Mouse (Mus musculus): ENCODE data around the gene Cacna2d3. TPM values are rescaled to one million over a fixed set of nuclear protein-coding genes. Genes with fewer than 3 reads are reported as not detected.

Gene Cacna2d3
- polyA plus RNA-seq, 1 experiment from 2014 or later = 35.6 TPM

DNA sequence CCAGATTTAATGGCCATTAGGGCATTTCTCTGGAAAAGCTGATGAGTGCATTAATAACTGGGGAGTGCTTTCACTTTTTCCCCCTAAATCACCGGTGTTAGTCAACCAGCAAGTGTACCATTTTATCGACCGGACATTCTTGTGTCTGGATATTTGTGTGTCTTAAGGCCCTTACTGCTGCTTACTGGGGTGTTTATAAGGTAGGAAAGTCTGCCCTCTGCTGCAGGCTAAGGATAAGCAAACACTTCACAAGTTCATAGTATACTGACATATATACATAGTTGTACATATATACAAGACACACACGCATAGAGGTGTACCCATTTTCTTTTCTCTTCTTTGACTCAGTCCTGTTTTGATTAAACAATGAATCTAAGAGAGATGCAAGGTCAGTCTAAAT is 647.9 kb downstream of the Cacna2d3 start:
- H3K9ac ChIP-seq (replicated peaks) = no peak overlapping the region
- H3K9me3 ChIP-seq = no peaks in the 10 kb centered on the region
- no peaks in the 10 kb centered on the region for H3K27me3 ChIP-seq
- ATAC-seq = no peak
- H3K4me1 ChIP-seq (replicated peaks) = no peaks in the 10 kb centered on the region
- no peak overlapping the region for H3K4me2 ChIP-seq (replicated peaks)
- H3K27ac ChIP-seq = peak overlapping the region; percentile 6; the same call in 1 of the 2 replicates
- H3K36me3 ChIP-seq = no peaks in the 10 kb centered on the region
- no peak overlapping the region for H3K4me3 ChIP-seq (replicated peaks)
- 78% methylated on average over 4 of the region's 4 CpGs for WGBS

DNA sequence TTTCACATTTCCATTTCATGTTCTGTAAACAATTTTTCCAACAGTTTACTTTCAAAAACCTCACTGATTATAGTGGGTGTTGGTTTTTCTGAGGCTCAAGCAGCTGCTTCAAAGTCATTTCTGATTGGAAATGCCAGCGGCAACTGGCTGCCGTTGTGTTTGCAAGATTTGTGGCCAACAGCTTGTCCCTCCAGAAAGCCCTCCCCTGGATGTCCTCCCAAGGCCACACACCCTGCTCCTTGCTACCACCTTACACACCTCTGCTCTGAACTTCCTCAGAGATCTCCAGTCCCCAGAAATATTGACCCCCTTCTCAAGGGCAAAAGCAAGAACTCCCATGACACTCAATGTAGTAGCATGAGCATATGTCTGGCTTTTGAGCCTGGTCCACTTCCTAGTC is 659.0 kb downstream of the Cacna2d3 start:
- Histone ChIP-seq H3K27me3 (no peaks in the 10 kb centered on the region), H3K4me3 (replicated peaks) (no peak overlapping the region), H3K4me1 (replicated peaks) (no peaks in the 10 kb centered on the region), H3K9me3 (no peaks in the 10 kb centered on the region), H3K9ac (replicated peaks) (no peak overlapping the region), H3K4me2 (replicated peaks) (no peak overlapping the region), H3K36me3 (no peaks in the 10 kb centered on the region), H3K27ac (no peak overlapping the region)
- 95% methylated on average over 2 of the region's 2 CpGs for WGBS
- ATAC-seq = no peak

DNA sequence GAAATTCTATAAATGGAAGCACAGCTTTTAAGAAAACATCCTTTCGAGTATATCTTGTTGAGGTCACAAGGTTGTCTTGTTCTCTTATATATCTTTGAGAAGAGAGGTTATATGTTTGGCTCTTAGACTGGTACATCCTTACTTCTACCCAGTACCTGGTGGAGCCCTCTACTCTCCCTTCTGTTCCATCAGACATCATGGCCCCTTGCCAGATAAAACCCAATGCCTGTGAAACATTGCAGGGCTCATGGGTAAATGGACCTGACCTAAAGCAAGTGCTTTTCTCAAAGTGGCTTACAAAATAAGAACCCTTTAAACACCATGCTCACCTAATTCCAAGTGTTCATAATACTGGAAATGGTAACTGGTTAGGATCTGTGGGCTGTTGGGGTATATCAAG is 660.2 kb downstream of the Cacna2d3 start:
- no peak overlapping the region for H3K4me2 ChIP-seq (replicated peaks)
- 88% methylated on average over 1 of the region's 1 CpGs for WGBS
- no peak for ATAC-seq
- no peaks in the 10 kb centered on the region for H3K27me3 ChIP-seq
- H3K4me3 ChIP-seq (replicated peaks) = no peak overlapping the region
- no peak overlapping the region for H3K9ac ChIP-seq (replicated peaks)
- no peaks in the 10 kb centered on the region for H3K9me3 ChIP-seq
- no peaks in the 10 kb centered on the region for H3K36me3 ChIP-seq
- no peaks in the 10 kb centered on the region for H3K4me1 ChIP-seq (replicated peaks)
- no peak overlapping the region for H3K27ac ChIP-seq

DNA sequence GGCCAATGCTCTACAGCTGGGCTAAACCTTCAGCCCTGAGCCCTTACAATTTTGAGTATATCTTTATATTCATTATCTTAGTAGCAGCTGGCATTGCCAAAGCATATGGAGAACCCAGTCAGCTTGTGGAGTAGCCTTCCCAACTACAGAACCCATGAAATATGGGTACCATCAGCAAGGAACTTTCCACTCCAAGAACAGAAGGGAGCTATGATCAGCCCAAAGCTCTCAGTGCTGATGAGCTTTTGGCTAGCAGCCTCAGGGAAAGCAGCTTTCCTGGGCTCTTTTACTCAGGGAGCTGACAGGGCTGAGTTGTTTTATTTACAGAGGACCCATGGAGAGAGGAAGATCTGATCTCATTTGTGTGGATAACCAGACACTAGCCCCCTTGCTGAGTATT is 661.0 kb downstream of the Cacna2d3 start:
- no peak overlapping the region for H3K27ac ChIP-seq

DNA sequence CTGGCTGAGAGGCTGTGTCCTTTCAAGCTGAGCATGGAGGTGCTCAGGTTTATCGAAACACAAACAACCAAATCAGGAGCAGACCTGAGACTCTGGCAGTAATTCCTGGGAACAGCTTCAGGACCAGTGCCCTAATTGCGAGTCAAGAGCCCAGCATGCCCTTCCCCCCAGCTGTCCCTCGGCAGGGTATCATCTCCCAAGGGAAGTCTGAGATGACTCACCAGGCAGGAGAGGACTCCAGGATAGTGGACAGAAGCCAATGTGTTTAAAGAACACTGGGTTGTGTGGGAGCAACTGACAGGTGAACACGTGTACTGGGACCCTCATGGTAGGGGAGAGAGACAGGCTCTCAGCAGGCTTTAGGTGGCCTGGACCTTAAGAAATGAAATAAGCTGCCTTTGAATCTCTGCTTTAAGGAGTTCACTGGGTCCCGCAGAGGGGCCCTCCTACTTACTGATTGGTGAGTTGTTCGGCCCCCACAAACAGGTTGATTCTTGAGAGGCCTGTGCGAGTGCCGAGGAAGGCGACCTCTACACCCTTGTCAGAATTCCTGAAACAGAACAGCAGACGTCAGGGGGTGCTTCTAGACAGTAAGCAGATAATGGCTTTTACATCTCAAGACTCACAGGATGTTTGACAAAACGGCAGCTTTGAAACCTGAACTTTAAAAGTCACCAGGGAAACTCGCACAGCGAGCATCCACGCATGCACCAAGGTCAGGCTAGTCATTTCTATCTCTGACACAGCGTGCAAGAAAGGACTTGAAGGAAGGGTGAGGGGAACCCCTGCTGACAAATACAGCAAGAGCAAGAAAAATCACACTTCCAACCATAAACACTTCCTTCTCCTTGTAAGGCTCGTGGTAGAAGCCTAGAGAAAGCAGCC is 669.5 kb downstream of the Cacna2d3 start:
- ATAC-seq = no peak
- H3K27me3 ChIP-seq = no peaks in the 10 kb centered on the region
- no peak overlapping the region for H3K9ac ChIP-seq (replicated peaks)
- WGBS = 74% methylated on average over 16 of the region's 16 CpGs
- H3K4me1 ChIP-seq (replicated peaks) = no peaks in the 10 kb centered on the region
- no peak overlapping the region for H3K27ac ChIP-seq
- no peaks in the 10 kb centered on the region for H3K9me3 ChIP-seq
- no peak overlapping the region for H3K4me2 ChIP-seq (replicated peaks)
- no peak overlapping the region for H3K4me3 ChIP-seq (replicated peaks)
- no peaks in the 10 kb centered on the region for H3K36me3 ChIP-seq

More for the DNA sequence above, 661.0 kb downstream of the Cacna2d3 start:
- ATAC-seq = no peak
- no peaks in the 10 kb centered on the region for H3K4me1 ChIP-seq (replicated peaks)
- no peak overlapping the region for H3K4me2 ChIP-seq (replicated peaks)
- no peak overlapping the region for H3K9ac ChIP-seq (replicated peaks)
- no peak overlapping the region for H3K4me3 ChIP-seq (replicated peaks)
- H3K9me3 ChIP-seq = no peaks in the 10 kb centered on the region
- no peaks in the 10 kb centered on the region for H3K36me3 ChIP-seq
- H3K27me3 ChIP-seq = no peaks in the 10 kb centered on the region

DNA sequence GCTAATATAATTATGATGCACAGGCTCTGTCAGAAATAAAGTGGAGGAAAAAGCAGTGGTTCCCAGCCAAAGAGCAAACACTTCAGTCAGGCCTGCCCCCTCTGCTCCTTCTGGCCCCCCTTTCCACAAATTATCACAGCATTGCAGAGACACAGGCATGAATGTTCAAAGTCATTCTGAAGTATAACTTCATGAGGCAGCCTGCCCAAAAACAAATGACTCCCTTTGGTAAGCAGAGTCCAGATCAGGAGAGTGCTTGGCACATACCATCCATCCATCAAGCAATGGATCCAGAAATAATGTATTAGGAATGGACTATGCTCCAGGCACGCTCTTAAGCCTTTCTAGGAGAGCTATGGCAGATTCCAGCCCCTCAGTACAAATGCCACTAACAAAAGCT is 679.3 kb downstream of the Cacna2d3 start:
- H3K27me3 ChIP-seq = no peaks in the 10 kb centered on the region
- H3K4me2 ChIP-seq (replicated peaks) = no peak overlapping the region
- no peak overlapping the region for H3K9ac ChIP-seq (replicated peaks)
- H3K36me3 ChIP-seq = no peaks in the 10 kb centered on the region
- 73% methylated on average over 1 of the region's 1 CpGs for WGBS
- ATAC-seq = no peak
- no peak overlapping the region for H3K27ac ChIP-seq
- H3K9me3 ChIP-seq = no peaks in the 10 kb centered on the region
- no peaks in the 10 kb centered on the region for H3K4me1 ChIP-seq (replicated peaks)
- no peak overlapping the region for H3K4me3 ChIP-seq (replicated peaks)

DNA sequence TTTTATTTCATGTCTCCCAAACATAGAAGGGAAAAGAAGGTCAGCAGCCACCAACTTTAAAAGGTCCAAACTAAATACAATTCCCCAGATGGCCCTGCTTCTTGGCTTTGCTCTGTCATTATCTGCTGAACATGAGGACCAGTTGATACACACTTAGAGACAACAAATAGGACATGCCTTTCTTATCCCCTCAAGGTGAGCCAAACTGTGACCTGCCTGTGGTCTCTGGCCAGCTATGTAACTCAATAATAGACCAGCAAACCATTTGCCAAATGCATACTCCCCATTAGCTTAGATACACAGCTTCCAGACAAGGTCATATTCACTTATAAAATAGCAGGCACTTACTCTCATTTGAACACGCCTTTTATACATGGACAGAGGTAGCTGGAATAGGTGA is 680.2 kb downstream of the Cacna2d3 start:
- no peak overlapping the region for H3K9ac ChIP-seq (replicated peaks)
- H3K27me3 ChIP-seq = no peaks in the 10 kb centered on the region
- H3K27ac ChIP-seq = no peak overlapping the region
- no peaks in the 10 kb centered on the region for H3K36me3 ChIP-seq
- H3K4me1 ChIP-seq (replicated peaks) = no peaks in the 10 kb centered on the region
- no peak for ATAC-seq
- no peaks in the 10 kb centered on the region for H3K9me3 ChIP-seq
- 94% methylated on average over 1 of the region's 1 CpGs for WGBS
- no peak overlapping the region for H3K4me3 ChIP-seq (replicated peaks)
- H3K4me2 ChIP-seq (replicated peaks) = no peak overlapping the region

DNA sequence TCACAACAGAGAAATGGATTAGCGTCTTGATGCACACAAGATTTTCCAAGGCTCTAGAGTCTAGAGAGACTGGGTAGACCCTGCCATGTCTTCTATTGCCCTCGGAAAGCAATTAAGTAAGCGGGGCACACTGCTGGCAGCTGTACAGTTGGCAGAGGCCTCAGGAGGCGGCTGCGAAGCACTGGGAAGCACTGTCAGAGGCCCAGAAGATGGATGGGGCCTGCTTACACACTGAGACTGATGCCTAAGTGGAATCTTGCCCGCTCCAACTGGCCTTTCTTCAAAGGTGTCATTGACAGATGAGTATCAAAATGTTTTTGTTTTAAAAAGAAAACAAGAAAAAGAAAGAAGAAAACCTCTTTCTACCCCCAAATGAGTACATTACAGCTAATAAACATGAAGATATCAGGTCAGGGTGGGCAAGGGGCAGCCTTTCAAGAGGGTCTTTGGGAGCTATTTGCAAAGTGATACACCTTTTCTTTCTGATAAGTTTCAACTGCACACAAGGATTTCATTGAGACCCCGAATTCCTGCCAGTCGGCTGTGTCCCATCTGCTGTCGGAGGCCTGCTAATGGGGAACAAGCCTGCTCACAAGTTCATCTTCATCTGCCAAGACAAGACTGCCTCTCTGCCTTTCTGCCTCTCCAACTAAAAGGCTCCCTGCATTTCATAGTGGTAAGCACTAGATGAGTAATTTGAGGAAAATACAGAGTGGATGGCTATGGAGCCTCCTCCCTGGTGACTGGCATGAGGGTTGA is 680.9 kb downstream of the Cacna2d3 start:
- no peak overlapping the region for H3K9ac ChIP-seq (replicated peaks)
- H3K27me3 ChIP-seq = no peaks in the 10 kb centered on the region
- no peaks in the 10 kb centered on the region for H3K4me1 ChIP-seq (replicated peaks)
- H3K9me3 ChIP-seq = no peaks in the 10 kb centered on the region
- H3K27ac ChIP-seq = no peak overlapping the region
- no peak overlapping the region for H3K4me3 ChIP-seq (replicated peaks)
- no peak for ATAC-seq
- H3K4me2 ChIP-seq (replicated peaks) = no peak overlapping the region
- H3K36me3 ChIP-seq = no peaks in the 10 kb centered on the region
- 83% methylated on average over 9 of the region's 9 CpGs for WGBS

DNA sequence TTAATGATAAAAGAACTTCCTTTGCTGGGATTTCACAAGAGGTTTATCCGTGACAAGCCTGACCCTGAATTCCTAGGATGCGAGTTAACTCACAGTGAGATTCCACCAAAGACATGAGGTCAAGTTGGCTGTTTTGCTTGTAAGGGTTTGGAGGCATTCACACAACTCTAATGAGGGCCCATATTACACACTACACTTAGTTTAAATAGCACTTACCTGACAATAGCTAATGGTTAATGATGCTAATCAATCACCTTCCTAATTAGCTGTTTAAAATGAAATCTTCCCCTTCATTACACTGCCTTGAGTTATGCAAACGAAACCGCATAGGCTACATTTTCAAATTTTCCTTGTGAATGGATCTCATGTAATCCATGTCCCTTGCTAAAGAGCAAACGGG is 683.4 kb downstream of the Cacna2d3 start:
- no peak overlapping the region for H3K4me3 ChIP-seq (replicated peaks)
- no peaks in the 10 kb centered on the region for H3K36me3 ChIP-seq
- ATAC-seq = no peak
- H3K9ac ChIP-seq (replicated peaks) = no peak overlapping the region
- H3K4me2 ChIP-seq (replicated peaks) = no peak overlapping the region
- no peaks in the 10 kb centered on the region for H3K9me3 ChIP-seq
- no peak overlapping the region for H3K27ac ChIP-seq
- WGBS = 77% methylated on average over 5 of the region's 5 CpGs
- H3K4me1 ChIP-seq (replicated peaks) = no peaks in the 10 kb centered on the region
- H3K27me3 ChIP-seq = no peaks in the 10 kb centered on the region

DNA sequence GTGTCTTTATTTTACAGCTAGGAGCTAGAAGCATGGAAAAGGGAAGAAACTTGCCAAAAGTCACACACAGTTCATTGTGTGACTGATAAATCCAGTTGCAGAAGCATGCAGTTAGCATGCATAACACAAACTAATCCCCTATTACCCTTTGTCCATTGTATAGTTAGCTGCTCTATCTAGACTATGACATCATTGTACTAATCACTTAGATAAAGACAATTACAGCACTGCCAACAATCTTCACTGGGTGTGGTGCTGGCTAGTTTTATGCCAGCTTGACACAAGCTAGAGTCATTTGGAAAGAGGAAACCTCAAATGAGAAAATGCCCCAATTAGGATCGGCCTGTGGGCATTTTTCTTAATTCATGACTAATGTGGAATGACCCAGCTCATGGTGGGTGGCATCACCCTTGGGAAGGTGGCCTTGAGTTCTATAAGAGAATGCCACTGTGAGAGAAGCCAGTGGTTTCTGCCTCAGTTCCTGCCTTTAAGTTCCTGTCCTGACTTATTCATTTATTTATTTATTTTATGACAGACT is 689.7 kb downstream of the Cacna2d3 start:
- peaks cover 29% of the 10 kb centered on the region for H3K4me1 ChIP-seq (replicated peaks)
- H3K27ac ChIP-seq = no peak overlapping the region
- no peaks in the 10 kb centered on the region for H3K9me3 ChIP-seq
- no peaks in the 10 kb centered on the region for H3K36me3 ChIP-seq
- no peak overlapping the region for H3K4me3 ChIP-seq (replicated peaks)
- H3K9ac ChIP-seq (replicated peaks) = no peak overlapping the region
- H3K4me2 ChIP-seq (replicated peaks) = no peak overlapping the region
- ATAC-seq = no peak
- no peaks in the 10 kb centered on the region for H3K27me3 ChIP-seq
- WGBS = 95% methylated on average over 1 of the region's 1 CpGs

DNA sequence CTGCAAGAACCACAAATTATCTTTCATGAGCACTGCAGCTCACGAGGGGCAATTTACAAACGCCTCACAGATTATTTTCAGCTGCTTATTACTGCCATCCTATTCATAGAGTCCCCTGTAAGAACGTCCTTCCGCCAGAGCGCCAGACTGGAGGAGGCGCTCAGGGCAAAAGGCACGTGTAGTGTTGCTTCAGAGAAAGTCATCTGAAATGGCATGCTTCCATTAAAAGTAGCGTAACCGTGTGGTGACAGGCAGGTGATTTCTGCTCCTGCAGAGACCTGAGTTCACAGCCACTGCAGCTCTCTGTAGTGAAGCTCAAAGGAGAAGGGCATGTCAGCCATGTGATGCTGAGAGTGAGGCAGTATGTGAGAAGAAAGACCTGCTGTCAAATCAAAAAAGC is 691.1 kb downstream of the Cacna2d3 start:
- no peaks in the 10 kb centered on the region for H3K36me3 ChIP-seq
- no peaks in the 10 kb centered on the region for H3K27me3 ChIP-seq
- no peak overlapping the region for H3K9ac ChIP-seq (replicated peaks)
- no peak overlapping the region for H3K4me3 ChIP-seq (replicated peaks)
- H3K27ac ChIP-seq = peak overlapping the region; percentile 19; the same call in 1 of the 2 replicates
- WGBS = 51% methylated on average over 9 of the region's 9 CpGs
- no peak overlapping the region for H3K4me2 ChIP-seq (replicated peaks)
- H3K9me3 ChIP-seq = no peaks in the 10 kb centered on the region
- H3K4me1 ChIP-seq (replicated peaks) = peaks cover 34% of the 10 kb centered on the region
- no peak for ATAC-seq

DNA sequence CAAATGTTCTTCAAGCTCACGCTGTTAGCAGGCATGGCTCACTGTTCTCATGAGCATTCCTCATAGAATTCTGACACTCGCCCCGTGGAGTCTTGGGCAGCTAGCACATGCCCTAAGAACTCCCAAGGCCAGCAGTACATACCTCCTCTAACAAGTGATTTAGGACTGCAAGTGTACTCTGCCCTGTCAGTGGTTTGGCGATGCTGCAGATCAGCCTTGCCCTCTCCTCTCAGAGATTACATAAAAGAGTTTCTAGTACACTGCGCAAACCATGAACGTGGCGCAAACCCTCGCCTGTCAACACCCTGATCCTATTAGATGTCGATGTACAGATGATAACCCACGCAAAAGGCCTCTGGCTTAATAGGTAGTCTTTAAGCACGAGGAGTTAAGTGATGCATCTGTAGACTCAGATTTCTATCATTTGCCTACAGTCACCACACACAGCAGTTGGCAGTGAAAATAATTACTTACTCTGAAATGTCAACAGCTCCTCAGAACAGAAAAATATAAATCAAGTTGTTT is 691.7 kb downstream of the Cacna2d3 start:
- no peak overlapping the region for H3K9ac ChIP-seq (replicated peaks)
- peaks cover 36% of the 10 kb centered on the region for H3K4me1 ChIP-seq (replicated peaks)
- no peaks in the 10 kb centered on the region for H3K36me3 ChIP-seq
- ATAC-seq = no peak
- no peak overlapping the region for H3K4me2 ChIP-seq (replicated peaks)
- no peak overlapping the region for H3K4me3 ChIP-seq (replicated peaks)
- WGBS = 72% methylated on average over 11 of the region's 11 CpGs
- H3K9me3 ChIP-seq = no peaks in the 10 kb centered on the region
- no peaks in the 10 kb centered on the region for H3K27me3 ChIP-seq
- peak overlapping the region; percentile 19; the same call in 1 of the 2 replicates for H3K27ac ChIP-seq
